In genomic region chr1:165187357-165187756, GRCm38 (mm10) we compare ENCODE assay signal across 18 mouse cellular contexts. TPM values are rescaled to one million over a fixed set of nuclear protein-coding genes. Genes with fewer than 3 reads are reported as not detected.
DNase-seq lines count a peak whose midpoint lies in the region; ATAC-seq lines count a peak whose summit lies in the region.
"Had no signal": no experiment of that assay in that cellular context is flagged by ENCODE, and none has a peak within 500 bp of the region (broad histone marks: within the 10 kb centered on the region; RNA-seq: fewer than 3 reads in every experiment).

No protein-coding gene starts in this region.

- peaks cover 16% of the 10 kb centered on the region for H3K4me1 ChIP-seq in neural tube, embryonic 13.5 days (replicated peaks)
- H3K4me1 ChIP-seq in neural tube, embryonic 15.5 days: peaks cover 5% of the 10 kb centered on the region; the same call in 1 of the 2 replicates
- H3K4me1 ChIP-seq in limb, embryonic 10.5 days: peaks cover 8% of the 10 kb centered on the region; the same call in 1 of the 2 replicates

- H3K27me3 ChIP-seq in neural tube, embryonic 13.5 days: no peaks in the 10 kb centered on the region
- no peaks in the 10 kb centered on the region for H3K27me3 ChIP-seq in neural tube, embryonic 15.5 days (replicated peaks)
- no peaks in the 10 kb centered on the region for H3K27me3 ChIP-seq in limb, embryonic 10.5 days (ENCODE audit: low read depth, poor library complexity, severe bottlenecking)
- H3K27me3 ChIP-seq: heart, embryonic 13.5 days; kidney, embryonic 15.5 days had no signal

- H3K4me3 ChIP-seq in neural tube, embryonic 13.5 days: no peak overlapping the region
- H3K4me3 ChIP-seq in neural tube, embryonic 15.5 days (replicated peaks): no peak overlapping the region
- no peak overlapping the region for H3K4me3 ChIP-seq in limb, embryonic 10.5 days
- H3K4me3 ChIP-seq: heart, embryonic 13.5 days; kidney, embryonic 15.5 days had no signal

- no peak overlapping the region for H3K27ac ChIP-seq in neural tube, embryonic 13.5 days (replicated peaks)
- no peak overlapping the region for H3K27ac ChIP-seq in neural tube, embryonic 15.5 days (replicated peaks)
- no peak overlapping the region for H3K27ac ChIP-seq in limb, embryonic 10.5 days
- H3K27ac ChIP-seq: heart, embryonic 13.5 days had no signal

- no peak overlapping the region for H3K9ac ChIP-seq in neural tube, embryonic 13.5 days
- no peak overlapping the region for H3K9ac ChIP-seq in neural tube, embryonic 15.5 days (replicated peaks)
- H3K9ac ChIP-seq: heart, embryonic 13.5 days; kidney, embryonic 15.5 days; lung, embryonic 14.5 days had no signal

- 42% methylated on average over 5 of the region's 5 CpGs for WGBS in neural tube, embryonic 13.5 days
- WGBS in neural tube, embryonic 15.5 days: 42% methylated on average over 5 of the region's 5 CpGs
- WGBS in limb, embryonic 10.5 days: 81% methylated on average over 5 of the region's 5 CpGs

- peak; percentile 41; the same call in 1 of the 2 replicates for ATAC-seq in neural tube, embryonic 13.5 days (ENCODE audit: low read depth)
- ATAC-seq in neural tube, embryonic 15.5 days (ENCODE audit: low FRiP score): no peak

- no peak overlapping the region for H3K4me2 ChIP-seq in neural tube, embryonic 13.5 days
- no peak overlapping the region for H3K4me2 ChIP-seq in neural tube, embryonic 15.5 days
- H3K4me2 ChIP-seq: heart, embryonic 13.5 days; kidney, embryonic 15.5 days; lung, embryonic 14.5 days had no signal

- H3K36me3 ChIP-seq in neural tube, embryonic 13.5 days: no peaks in the 10 kb centered on the region
- no peaks in the 10 kb centered on the region for H3K36me3 ChIP-seq in neural tube, embryonic 15.5 days
- H3K36me3 ChIP-seq in limb, embryonic 10.5 days: 0 out of 2 replicates have a peak, but pooled peaks cover 3% of the 10 kb centered on the region

- no peaks in the 10 kb centered on the region for H3K9me3 ChIP-seq in neural tube, embryonic 13.5 days
- no peaks in the 10 kb centered on the region for H3K9me3 ChIP-seq in neural tube, embryonic 15.5 days (replicated peaks)
- H3K9me3 ChIP-seq in limb, embryonic 10.5 days (replicated peaks): no peaks in the 10 kb centered on the region
- H3K9me3 ChIP-seq: heart, embryonic 13.5 days; kidney, embryonic 15.5 days had no signal

- peak; percentile 90 for DNase-seq in heart, adult 11 months
- no peak for DNase-seq in heart, postnatal 4 days
- peak; percentile 11 for DNase-seq in limb, embryonic 10.5 days (ENCODE audit: low spot score)
- DNase-seq in thymus, postnatal 10 days (ENCODE audit: low spot score in 2 of 2): peak; percentile 48
- no peak for DNase-seq in left cerebral cortex, adult 11 months (ENCODE audit: low spot score)
- DNase-seq in right cerebral cortex, postnatal 25 days: no peak
- DNase-seq: gastrocnemius, postnatal 36 days; liver; lung, embryonic 14.5 days had no signal

RNA-seq across cellular contexts. Expression of gene Sft2d2, which starts 6.9 kb away (rescaled TPM):
- total RNA-seq in heart, postnatal 4 days (2021): 10 to 100 TPM; 16.6 to 17.4 TPM
- 5.7 and 6.3 TPM in 2 replicates for polyA plus RNA-seq in neural tube, embryonic 13.5 days (2015; fragmentation: Nextera tagmentation; extraction: Ambion mirVana)
- 4.4 and 7.9 TPM in 2 replicates for polyA plus RNA-seq in neural tube, embryonic 15.5 days (2015; fragmentation: Nextera tagmentation; extraction: Ambion mirVana)
- polyA plus RNA-seq in limb, embryonic 10.5 days (2016; fragmentation: Nextera tagmentation; extraction: Ambion mirVana): 9.4 and 13.1 TPM in 2 replicates

RNA-seq across cellular contexts. Expression of gene Tbx19, which starts 26.8 kb away (rescaled TPM):
- not detected for total RNA-seq in heart, postnatal 4 days (2021)
- polyA plus RNA-seq in neural tube, embryonic 13.5 days (2015; fragmentation: Nextera tagmentation; extraction: Ambion mirVana): not detected in 2 replicates
- polyA plus RNA-seq in neural tube, embryonic 15.5 days (2015; fragmentation: Nextera tagmentation; extraction: Ambion mirVana): 0.36 TPM in 1 of 2 replicates, not detected in the other
- not detected in 2 replicates for polyA plus RNA-seq in limb, embryonic 10.5 days (2016; fragmentation: Nextera tagmentation; extraction: Ambion mirVana)
- total RNA-seq: adrenal gland, adult 18-20 months; gastrocnemius, postnatal 36 days; layer of hippocampus, adult 8-10 months; left cerebral cortex, postnatal 10 days; megakaryocyte-erythroid progenitor cell, adult 5-6 weeks had no signal
- polyA plus RNA-seq: heart, embryonic 13.5 days; lung, embryonic 14.5 days; neural tube, embryonic 11.5 days had no signal

RNA-seq across cellular contexts. Expression of gene Tiprl, which starts 49.4 kb away (rescaled TPM):
- 10 to 100 TPM; 52.2 to 52.7 TPM for total RNA-seq in heart, postnatal 4 days (2021)
- polyA plus RNA-seq in neural tube, embryonic 13.5 days (2015; fragmentation: Nextera tagmentation; extraction: Ambion mirVana): 122 and 141 TPM in 2 replicates
- 126 and 138 TPM in 2 replicates for polyA plus RNA-seq in neural tube, embryonic 15.5 days (2015; fragmentation: Nextera tagmentation; extraction: Ambion mirVana)
- polyA plus RNA-seq in limb, embryonic 10.5 days (2016; fragmentation: Nextera tagmentation; extraction: Ambion mirVana): 81.4 and 91.7 TPM in 2 replicates

Comparison
In these comparisons a context has a peak if more than half of its experiments do, and no peak if none do; other contexts are left out.
1. DNase-seq: peak in heart, adult 11 months (single experiment), limb, embryonic 10.5 days (single experiment) and thymus, postnatal 10 days (2 of 2); none in heart, postnatal 4 days (single experiment), left cerebral cortex, adult 11 months (single experiment) and right cerebral cortex, postnatal 25 days (single experiment).